Mouse (Mus musculus) megakaryocyte, embryonic 14.5 days (primary cell): ENCODE data around the gene Rnf39.

ENCODE experiments used
- FLI1 ChIP-seq: IDR thresholded peaks from 2 replicates; pipeline ENCODE4 v1.6.1; 2012; ENCODE audit warnings: low read length, inconsistent platforms, mixed read lengths
- GATA1 ChIP-seq: IDR thresholded peaks from 3 replicates; pipeline ENCODE4 v1.6.1; 2012; ENCODE audit warnings: mixed read lengths, low read length, inconsistent platforms, borderline replicate concordance

- TF ChIP-seq FLI1 (no peak), GATA1 (no peak)
Observed at GRCm38 (mm10) chr17:36899376-36899775, 43.3 kb upstream of the Rnf39 start.
